Mouse (Mus musculus): ENCODE measurements around the gene Slc6a16.

Slc6a16 gene

GRCm38 (mm10) chr7:45253806-45254205 lies 12.9 kb downstream of the Slc6a16 start:
- DNase-seq (ENCODE audit: low spot score), result no peak

GRCm38 (mm10) chr7:45255822-45256221 lies 14.9 kb downstream of the Slc6a16 start:
- DNase-seq (ENCODE audit: low spot score), result peak; percentile 38

GRCm38 (mm10) chr7:45257063-45257840 lies 16.4 kb downstream of the Slc6a16 start:
- no peak for DNase-seq (ENCODE audit: low spot score)

- DNase-seq (ENCODE audit: low spot score), result no peak
Measured at GRCm38 (mm10) chr7:45259281-45259680, 18.4 kb downstream of the Slc6a16 start.

- DNase-seq (ENCODE audit: low spot score), result no peak
Measured at GRCm38 (mm10) chr7:45262266-45262665, 21.4 kb downstream of the Slc6a16 start.

DNA sequence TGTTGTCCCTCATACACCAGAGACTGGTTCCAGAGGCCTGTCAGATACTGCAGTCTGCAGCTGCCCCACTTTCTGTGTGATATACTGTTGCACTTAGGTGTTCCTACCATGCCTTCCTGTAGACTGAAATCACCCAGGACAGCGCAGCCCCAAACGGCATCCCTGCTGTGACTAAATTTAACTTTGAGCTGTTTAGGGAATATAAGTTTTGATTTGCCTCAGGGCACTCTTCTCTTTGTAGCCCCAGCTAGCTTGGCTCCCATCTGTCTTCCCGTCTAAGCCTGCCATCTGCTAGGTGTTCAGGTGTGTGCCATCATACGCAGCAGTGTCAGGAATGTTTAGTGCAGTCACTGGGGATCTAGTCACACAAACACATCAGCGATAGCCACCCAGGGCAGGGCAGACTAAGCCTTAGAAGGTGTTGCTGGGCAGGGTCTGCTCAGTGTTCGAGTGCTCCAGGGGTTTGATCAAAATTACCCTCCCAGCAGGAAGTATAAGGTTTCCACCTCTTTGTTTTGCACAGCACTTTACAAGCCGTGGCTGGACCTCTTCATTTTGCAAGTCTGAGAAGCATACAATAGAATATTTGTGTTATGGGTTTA lies 22.2 kb downstream of the Slc6a16 start:
- DNase-seq (ENCODE audit: low spot score), result no peak

DNA sequence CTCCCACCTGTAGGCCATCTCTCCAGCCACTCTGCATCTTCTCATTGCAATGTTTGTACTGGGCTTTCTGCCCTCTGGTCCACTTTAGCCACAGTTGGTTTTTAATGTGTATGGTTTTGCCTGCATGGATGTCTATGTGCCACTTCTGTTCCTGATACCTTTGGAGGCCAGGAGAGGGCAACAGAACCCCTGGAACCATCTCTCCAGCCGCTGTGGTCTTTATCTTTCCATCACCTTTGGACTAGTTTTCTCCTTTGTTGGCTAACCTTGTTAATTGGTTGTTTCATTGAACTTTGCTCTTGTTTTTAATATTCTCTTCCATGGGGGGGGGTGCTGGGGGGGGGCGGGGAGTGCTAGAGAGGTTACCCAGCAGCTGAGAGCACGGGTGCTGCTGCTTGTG lies 23.5 kb downstream of the Slc6a16 start:
- no peak for DNase-seq (ENCODE audit: low spot score)

DNA sequence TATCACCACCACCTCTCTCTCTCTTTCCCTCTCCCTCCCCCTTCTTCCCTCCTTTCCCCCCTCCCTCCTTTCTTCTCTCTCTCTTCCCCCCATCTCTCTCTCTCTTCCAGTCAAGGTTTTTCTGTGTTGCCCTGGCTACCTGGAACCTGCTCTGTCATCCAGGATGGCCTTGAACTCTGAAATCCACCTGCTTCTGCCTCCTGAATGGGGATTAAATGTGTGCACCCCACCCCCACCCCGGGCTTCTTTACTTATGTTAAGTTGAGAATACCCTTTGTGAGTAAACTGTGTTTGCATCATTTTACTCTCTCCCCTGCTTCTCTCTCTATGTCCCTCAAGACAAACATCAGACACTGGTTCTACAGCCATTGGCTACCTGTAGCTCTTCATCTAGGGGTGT lies 24.6 kb downstream of the Slc6a16 start:
- no peak for DNase-seq (ENCODE audit: low spot score)

- no peak for DNase-seq (ENCODE audit: low spot score)
Measured at GRCm38 (mm10) chr7:45272786-45273412, 32.0 kb downstream of the Slc6a16 start.

DNA sequence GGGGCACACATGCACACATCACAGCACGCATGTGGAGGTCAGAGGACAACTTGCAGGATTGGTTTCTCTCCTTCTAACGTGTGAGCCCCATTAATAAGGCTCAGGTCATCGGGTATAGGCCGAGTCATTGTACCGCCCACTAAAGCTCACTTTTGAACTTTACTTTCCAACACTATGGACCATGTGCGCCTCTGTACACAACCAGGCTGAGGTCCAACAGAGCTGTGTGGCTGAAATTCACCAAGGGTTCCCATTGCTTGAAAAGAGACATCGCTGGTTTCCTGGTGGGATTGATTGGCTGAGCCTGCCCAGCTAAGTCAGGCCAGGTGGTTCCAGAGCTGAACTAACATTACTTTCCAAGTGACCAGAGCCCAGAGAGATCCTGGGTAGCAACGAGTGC lies 32.8 kb downstream of the Slc6a16 start:
- no peak for DNase-seq (ENCODE audit: low spot score)

- DNase-seq (ENCODE audit: low spot score), result peak; percentile 81
Measured at GRCm38 (mm10) chr7:45277136-45277760, 36.4 kb downstream of the Slc6a16 start, which contains the start of gene Slc6a21. Gene Slc6a21, plus strand, starts transcription at chr7:45277513.

DNA sequence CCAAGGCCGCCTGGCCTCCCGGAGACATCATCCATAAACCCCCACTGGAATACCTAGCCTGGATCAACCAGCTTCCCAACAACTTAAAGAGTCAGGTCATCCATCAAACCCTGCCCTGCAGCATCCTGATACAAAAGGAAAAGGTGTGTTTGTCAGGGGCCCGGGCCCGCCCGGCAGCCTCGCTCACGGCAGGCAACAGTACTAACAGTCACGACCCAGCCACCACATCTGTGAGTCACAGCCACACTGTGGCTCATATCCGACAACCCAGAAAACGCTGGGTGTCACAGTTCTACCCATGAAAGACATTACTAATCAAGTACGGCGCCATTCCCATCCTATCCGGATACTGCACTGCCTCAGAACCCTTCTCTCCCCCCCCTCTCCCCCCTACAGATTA lies 45.6 kb downstream of the Slc6a16 start:
- no peak for DNase-seq (ENCODE audit: low spot score)

- DNase-seq (ENCODE audit: low spot score), result no peak
Measured at GRCm38 (mm10) chr7:45296626-45297025, 55.7 kb downstream of the Slc6a16 start.

- DNase-seq (ENCODE audit: low spot score), result no peak
Measured at GRCm38 (mm10) chr7:45297563-45297962, 56.7 kb downstream of the Slc6a16 start.

DNA sequence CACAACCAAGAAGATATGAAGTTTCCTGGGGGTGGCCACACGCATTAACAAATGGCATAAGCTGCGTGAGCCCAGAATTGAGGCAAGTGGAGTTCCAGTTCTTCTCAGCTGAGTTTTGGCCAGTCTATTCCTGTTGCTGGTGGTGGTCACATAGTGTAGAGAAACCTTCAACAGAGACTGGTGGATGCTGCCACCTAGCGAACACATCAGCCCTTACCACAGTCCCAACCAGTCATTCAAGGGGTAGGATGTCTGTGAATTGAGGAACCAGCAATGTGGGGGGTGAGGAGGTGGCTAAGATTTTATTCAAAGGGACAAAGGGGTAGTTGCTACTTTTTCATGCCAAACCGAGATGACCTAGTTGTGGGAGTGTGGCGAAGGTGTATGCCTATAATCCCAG lies 58.9 kb downstream of the Slc6a16 start:
- peak; percentile 29 for DNase-seq (ENCODE audit: low spot score)

DNA sequence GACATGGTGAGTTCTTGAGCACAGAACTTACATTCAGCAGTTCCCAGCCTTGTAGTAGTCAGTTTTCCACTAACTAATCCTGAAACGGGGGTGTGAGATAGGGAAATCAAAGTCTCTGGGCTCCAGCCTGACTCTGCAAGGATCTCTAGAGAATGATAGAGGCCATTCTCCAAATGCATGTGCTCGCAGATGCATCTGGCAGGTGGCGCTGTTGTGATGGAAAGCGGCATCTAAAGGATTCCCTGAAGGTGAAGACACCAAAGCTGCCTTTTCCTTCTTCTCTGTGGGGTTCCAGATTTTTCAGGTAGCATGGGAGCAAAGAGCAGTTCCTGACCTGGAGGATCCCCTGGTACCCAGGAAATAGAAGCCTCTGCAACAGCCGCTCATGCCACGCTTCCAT lies 59.4 kb downstream of the Slc6a16 start:
- peak; percentile 60 for DNase-seq (ENCODE audit: low spot score)

DNA sequence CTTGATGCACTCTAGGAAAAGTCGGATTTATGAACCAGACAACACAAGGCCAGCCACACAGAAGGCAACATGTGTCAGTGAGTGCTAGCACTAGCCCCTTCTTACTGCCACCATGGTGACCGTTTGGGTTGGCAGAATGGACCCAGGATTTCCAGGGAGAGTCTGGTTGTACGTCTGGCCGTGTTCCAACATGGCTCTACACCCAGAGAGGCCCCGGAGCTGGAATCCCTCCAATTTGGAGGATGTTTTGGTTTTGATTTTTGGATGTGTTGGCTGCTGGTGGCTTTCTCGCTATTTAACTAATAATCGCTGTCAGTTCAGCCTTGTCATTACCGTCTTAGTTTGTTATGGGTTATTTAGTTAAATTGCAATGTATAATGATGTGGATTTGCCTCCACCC lies 61.7 kb downstream of the Slc6a16 start:
- no peak for DNase-seq (ENCODE audit: low spot score)

GRCm38 (mm10) chr7:45304869-45305268 lies 64.0 kb downstream of the Slc6a16 start:
- DNase-seq (ENCODE audit: low spot score), result no peak

GRCm38 (mm10) chr7:45305275-45305674 lies 64.4 kb downstream of the Slc6a16 start:
- peak; percentile 53 for DNase-seq (ENCODE audit: low spot score)

DNA sequence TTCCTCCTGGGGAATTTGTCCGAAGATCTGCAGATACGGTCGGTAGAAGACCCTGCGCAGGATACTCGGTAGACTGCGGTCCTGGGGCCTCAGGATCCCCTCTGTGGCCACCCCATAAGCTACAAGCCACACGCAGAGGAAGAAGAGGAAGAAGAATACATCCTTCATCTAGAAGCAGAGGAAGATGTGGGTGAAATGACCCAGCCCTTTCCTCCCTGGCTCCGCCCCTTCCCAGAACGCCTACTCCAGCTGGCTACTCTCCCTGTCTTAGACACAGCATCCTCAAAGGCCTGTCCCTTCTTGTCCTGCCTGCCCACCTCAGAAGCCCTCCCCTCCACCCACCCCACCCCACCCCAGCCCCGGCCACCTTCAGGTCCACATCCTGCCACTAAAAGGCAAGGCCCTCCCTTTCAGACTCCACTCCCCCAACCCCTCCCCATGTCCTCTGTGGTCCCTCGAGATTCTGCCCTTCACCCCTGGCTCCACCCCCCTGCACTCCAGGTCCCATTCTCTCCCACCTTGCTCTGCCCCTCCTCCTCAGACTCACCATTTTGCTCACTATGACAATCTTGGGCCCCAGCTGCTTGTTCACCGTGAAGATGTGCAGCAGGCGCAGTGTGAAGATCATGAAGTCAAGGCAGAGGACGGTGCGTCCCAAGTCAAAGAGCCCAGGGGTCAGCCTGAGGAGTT lies 67.8 kb downstream of the Slc6a16 start:
- DNase-seq (ENCODE audit: low spot score), result no peak

GRCm38 (mm10) chr7:45309455-45309854 lies 68.6 kb downstream of the Slc6a16 start:
- DNase-seq (ENCODE audit: low spot score), result peak; percentile 33

DNA sequence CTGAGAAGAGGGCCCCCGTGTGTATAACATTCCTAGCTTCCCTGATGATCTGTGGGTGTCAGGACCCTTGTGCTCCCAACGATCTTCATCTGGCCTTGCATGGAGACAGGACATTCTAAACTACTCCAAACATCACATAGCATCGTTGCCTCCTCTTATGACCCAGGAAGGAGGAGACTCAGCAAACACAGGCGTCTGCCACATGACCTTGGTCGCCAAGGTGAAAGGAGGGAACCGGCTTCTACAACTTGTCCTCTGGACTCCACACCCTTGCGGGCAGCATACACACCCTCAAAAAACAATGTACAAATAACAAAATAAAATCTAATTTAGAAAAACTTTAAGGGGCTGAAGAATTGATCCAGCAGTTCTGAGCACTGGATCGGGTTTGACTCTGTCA lies 71.1 kb downstream of the Slc6a16 start:
- DNase-seq (ENCODE audit: low spot score), result no peak
